Comparison of ENCODE assay signal across 11 mouse cellular contexts in genomic region chr9:71276149-71276721, GRCm38 (mm10).
DNase-seq lines count a peak whose midpoint lies in the region; ATAC-seq and TF ChIP-seq lines count a peak whose summit lies in the region.
"Had no signal": no experiment of that assay in that cellular context is flagged by ENCODE, and none has a peak within 500 bp of the region (broad histone marks: within the 10 kb centered on the region; RNA-seq: fewer than 3 reads in every experiment).

No protein-coding gene starts in this region.

- no peak overlapping the region for H3K9ac ChIP-seq in forebrain, embryonic 15.5 days (replicated peaks)
- no peak overlapping the region for H3K9ac ChIP-seq in midbrain, embryonic 14.5 days (replicated peaks; ENCODE audit: low read length)
- no peak overlapping the region for H3K9ac ChIP-seq in midbrain, embryonic 13.5 days (replicated peaks)
- H3K9ac ChIP-seq in embryonic facial prominence, embryonic 13.5 days = no peak overlapping the region
- no peak overlapping the region for H3K9ac ChIP-seq in neural tube, embryonic 13.5 days
- no peak overlapping the region for H3K9ac ChIP-seq in liver, postnatal 0 days (replicated peaks)
- H3K9ac ChIP-seq: lung, embryonic 15.5 days; neural tube, embryonic 12.5 days had no signal

- TF ChIP-seq CTCF in liver, postnatal 0 days (IDR thresholded peaks at IDR 0.05; ENCODE audit: low read depth) = no peak

- ATAC-seq in forebrain, embryonic 15.5 days (replicated peaks) = no peak
- no peak for ATAC-seq in midbrain, embryonic 14.5 days (ENCODE audit: low FRiP score, low TSS enrichment)
- ATAC-seq in midbrain, embryonic 13.5 days = no peak
- ATAC-seq in embryonic facial prominence, embryonic 13.5 days (ENCODE audit: insufficient number of reproducible peaks, insufficient read depth, low FRiP score, low TSS enrichment, low read depth) = no peak
- ATAC-seq in neural tube, embryonic 13.5 days (ENCODE audit: low read depth) = 0 out of 2 replicates have a peak, but pooled peaks have one; percentile 36
- no peak for ATAC-seq in liver, postnatal 0 days

- no peak overlapping the region for H3K4me3 ChIP-seq in forebrain, embryonic 10.5 days
- H3K4me3 ChIP-seq in forebrain, embryonic 15.5 days = no peak overlapping the region
- H3K4me3 ChIP-seq in midbrain, embryonic 14.5 days (replicated peaks; ENCODE audit: low read depth, low read length) = no peak overlapping the region
- H3K4me3 ChIP-seq in midbrain, embryonic 13.5 days (replicated peaks) = no peak overlapping the region
- no peak overlapping the region for H3K4me3 ChIP-seq in embryonic facial prominence, embryonic 13.5 days
- no peak overlapping the region for H3K4me3 ChIP-seq in neural tube, embryonic 13.5 days
- H3K4me3 ChIP-seq in liver, postnatal 0 days (ENCODE audit: low read depth, low read length) = no peak overlapping the region
- H3K4me3 ChIP-seq: lung, embryonic 15.5 days; neural tube, embryonic 12.5 days had no signal

- H3K27ac ChIP-seq in forebrain, embryonic 10.5 days = peak overlapping the region; percentile 53; the same call in 1 of the 2 replicates
- H3K27ac ChIP-seq in forebrain, embryonic 15.5 days (replicated peaks) = no peak overlapping the region
- H3K27ac ChIP-seq in midbrain, embryonic 14.5 days (replicated peaks; ENCODE audit: low read depth, low read length) = no peak overlapping the region
- H3K27ac ChIP-seq in midbrain, embryonic 13.5 days = no peak overlapping the region
- peak overlapping the region; percentile 71 for H3K27ac ChIP-seq in embryonic facial prominence, embryonic 13.5 days
- 0 out of 2 replicates have a peak overlapping the region, but pooled peaks have one; percentile 18 for H3K27ac ChIP-seq in neural tube, embryonic 13.5 days (replicated peaks)
- H3K27ac ChIP-seq in liver, postnatal 0 days (ENCODE audit: low read depth) = no peak overlapping the region
- H3K27ac ChIP-seq: lung, embryonic 15.5 days; neural tube, embryonic 12.5 days had no signal

- H3K9me3 ChIP-seq in forebrain, embryonic 10.5 days = no peaks in the 10 kb centered on the region; the same call in 1 of the 2 replicates
- H3K9me3 ChIP-seq in forebrain, embryonic 15.5 days = no peaks in the 10 kb centered on the region
- no peaks in the 10 kb centered on the region for H3K9me3 ChIP-seq in midbrain, embryonic 14.5 days (ENCODE audit: control insufficient read depth, low read length)
- no peaks in the 10 kb centered on the region for H3K9me3 ChIP-seq in midbrain, embryonic 13.5 days
- no peaks in the 10 kb centered on the region for H3K9me3 ChIP-seq in embryonic facial prominence, embryonic 13.5 days
- no peaks in the 10 kb centered on the region for H3K9me3 ChIP-seq in neural tube, embryonic 13.5 days
- H3K9me3 ChIP-seq in liver, postnatal 0 days (ENCODE audit: low read length) = no peaks in the 10 kb centered on the region
- H3K9me3 ChIP-seq: lung, embryonic 15.5 days; neural tube, embryonic 12.5 days had no signal

- TF ChIP-seq EP300 in liver, postnatal 0 days (IDR thresholded peaks at IDR 0.05; ENCODE audit: low read depth) = no peak

- H3K27me3 ChIP-seq in forebrain, embryonic 10.5 days (ENCODE audit: poor library complexity, severe bottlenecking) = no peaks in the 10 kb centered on the region
- H3K27me3 ChIP-seq in forebrain, embryonic 15.5 days = no peaks in the 10 kb centered on the region
- no peaks in the 10 kb centered on the region for H3K27me3 ChIP-seq in midbrain, embryonic 14.5 days (ENCODE audit: control insufficient read depth, insufficient read depth, low read length)
- H3K27me3 ChIP-seq in midbrain, embryonic 13.5 days = no peaks in the 10 kb centered on the region
- H3K27me3 ChIP-seq in embryonic facial prominence, embryonic 13.5 days = no peaks in the 10 kb centered on the region
- H3K27me3 ChIP-seq in neural tube, embryonic 13.5 days = peaks cover 13% of the 10 kb centered on the region; the same call in 1 of the 2 replicates
- 0 out of 2 replicates have a peak, but pooled peaks cover 5% of the 10 kb centered on the region for H3K27me3 ChIP-seq in liver, postnatal 0 days (ENCODE audit: insufficient read depth, low read length)
- H3K27me3 ChIP-seq: lung, embryonic 15.5 days; neural tube, embryonic 12.5 days had no signal

- 0 out of 2 replicates have a peak, but pooled peaks cover 5% of the 10 kb centered on the region for H3K4me1 ChIP-seq in forebrain, embryonic 10.5 days
- no peaks in the 10 kb centered on the region for H3K4me1 ChIP-seq in forebrain, embryonic 15.5 days
- H3K4me1 ChIP-seq in midbrain, embryonic 14.5 days (ENCODE audit: control insufficient read depth, insufficient read depth, low read length) = no peaks in the 10 kb centered on the region
- H3K4me1 ChIP-seq in midbrain, embryonic 13.5 days (replicated peaks) = no peaks in the 10 kb centered on the region
- peaks cover 10% of the 10 kb centered on the region for H3K4me1 ChIP-seq in embryonic facial prominence, embryonic 13.5 days
- H3K4me1 ChIP-seq in neural tube, embryonic 13.5 days (replicated peaks) = peaks cover 9% of the 10 kb centered on the region; the same call in 1 of the 2 replicates
- H3K4me1 ChIP-seq in liver, postnatal 0 days (ENCODE audit: insufficient read depth) = no peaks in the 10 kb centered on the region
- H3K4me1 ChIP-seq: lung, embryonic 15.5 days had no signal

- H3K4me2 ChIP-seq in forebrain, embryonic 15.5 days (replicated peaks) = no peak overlapping the region
- H3K4me2 ChIP-seq in midbrain, embryonic 14.5 days (ENCODE audit: low read length) = no peak overlapping the region
- H3K4me2 ChIP-seq in midbrain, embryonic 13.5 days (replicated peaks) = no peak overlapping the region
- H3K4me2 ChIP-seq in embryonic facial prominence, embryonic 13.5 days = peak overlapping the region; percentile 11; the same call in 1 of the 2 replicates
- no peak overlapping the region for H3K4me2 ChIP-seq in neural tube, embryonic 13.5 days
- H3K4me2 ChIP-seq in liver, postnatal 0 days (ENCODE audit: low read depth, low read length) = no peak overlapping the region
- H3K4me2 ChIP-seq: lung, embryonic 15.5 days; neural tube, embryonic 12.5 days had no signal

- DNase-seq in forebrain, embryonic 10.5 days (ENCODE audit: extremely low spot score, low spot score) = no peak
- peak; percentile 2 for DNase-seq in midbrain, embryonic 14.5 days
- no peak for DNase-seq in adrenal gland, adult 2 months
- no peak for DNase-seq in liver, postnatal 0 days
- DNase-seq: kidney, postnatal 36 days had no signal

- H3K36me3 ChIP-seq in forebrain, embryonic 10.5 days (replicated peaks) = no peaks in the 10 kb centered on the region
- no peaks in the 10 kb centered on the region for H3K36me3 ChIP-seq in forebrain, embryonic 15.5 days
- H3K36me3 ChIP-seq in midbrain, embryonic 14.5 days (ENCODE audit: control insufficient read depth, insufficient read depth, low read length) = no peaks in the 10 kb centered on the region
- no peaks in the 10 kb centered on the region for H3K36me3 ChIP-seq in midbrain, embryonic 13.5 days
- no peaks in the 10 kb centered on the region for H3K36me3 ChIP-seq in embryonic facial prominence, embryonic 13.5 days
- no peaks in the 10 kb centered on the region for H3K36me3 ChIP-seq in neural tube, embryonic 13.5 days
- H3K36me3 ChIP-seq in liver, postnatal 0 days (replicated peaks; ENCODE audit: insufficient read depth, low read length) = no peaks in the 10 kb centered on the region
- H3K36me3 ChIP-seq: lung, embryonic 15.5 days; neural tube, embryonic 12.5 days had no signal

- WGBS in forebrain, embryonic 10.5 days = 71% methylated on average over 14 of the region's 14 CpGs
- 67% methylated on average over 14 of the region's 14 CpGs for WGBS in forebrain, embryonic 15.5 days
- 78% methylated on average over 14 of the region's 14 CpGs for WGBS in midbrain, embryonic 14.5 days
- 75% methylated on average over 14 of the region's 14 CpGs for WGBS in midbrain, embryonic 13.5 days
- 47% methylated on average over 14 of the region's 14 CpGs for WGBS in embryonic facial prominence, embryonic 13.5 days
- WGBS in neural tube, embryonic 13.5 days = 52% methylated on average over 14 of the region's 14 CpGs
- WGBS in liver, postnatal 0 days (ENCODE audit: insufficient replicate concordance) = 78% methylated on average over 14 of the region's 14 CpGs

Comparison
In these comparisons a context has a peak if more than half of its experiments do, and no peak if none do; other contexts are left out.
1. H3K27ac ChIP-seq: peak in forebrain, embryonic 10.5 days (single experiment), embryonic facial prominence, embryonic 13.5 days (single experiment) and neural tube, embryonic 13.5 days (single experiment); none in forebrain, embryonic 15.5 days (single experiment), midbrain, embryonic 14.5 days (single experiment), midbrain, embryonic 13.5 days (single experiment) and liver, postnatal 0 days (single experiment).